Mouse (Mus musculus): ENCODE results near the gene Onecut1. TPM values are rescaled to one million over a fixed set of nuclear protein-coding genes. Genes with fewer than 3 reads are reported as not detected.
A peak's percentile ranks its signal among the peaks of the same experiment; 100 is the strongest.

Gene Onecut1
- polyA plus RNA-seq, 1 experiment from 2014 or later = 7.8 TPM

- ATAC-seq (ENCODE audit: low read depth) = no peak
- WGBS = 93% methylated on average over 2 of the region's 2 CpGs
- H3K9me3 ChIP-seq = no peaks in the 10 kb centered on the region
Observed at GRCm38 (mm10) chr9:74900141-74900540, 38.4 kb downstream of the Onecut1 start.

GRCm38 (mm10) chr9:74904866-74905508 is 43.3 kb downstream of the Onecut1 start:
- no peak overlapping the region for H3K27ac ChIP-seq (replicated peaks)

More at GRCm38 (mm10) chr9:74900141-74900540, 38.4 kb downstream of the Onecut1 start:
- no peaks in the 10 kb centered on the region for H3K36me3 ChIP-seq
- no peaks in the 10 kb centered on the region for H3K4me1 ChIP-seq (replicated peaks)
- no peaks in the 10 kb centered on the region for H3K27me3 ChIP-seq
- no peak overlapping the region for H3K27ac ChIP-seq (replicated peaks)
- no peak overlapping the region for H3K4me3 ChIP-seq
- H3K4me2 ChIP-seq = no peak overlapping the region
- H3K9ac ChIP-seq = no peak overlapping the region

GRCm38 (mm10) chr9:74906951-74907350 is 45.2 kb downstream of the Onecut1 start:
- Histone ChIP-seq H3K4me2 (no peak overlapping the region), H3K4me3 (no peak overlapping the region), H3K9me3 (no peaks in the 10 kb centered on the region), H3K27ac (replicated peaks) (no peak overlapping the region), H3K27me3 (no peaks in the 10 kb centered on the region), H3K4me1 (replicated peaks) (peaks cover 5% of the 10 kb centered on the region; the same call in 1 of the 2 replicates), H3K36me3 (no peaks in the 10 kb centered on the region), H3K9ac (no peak overlapping the region)
- ATAC-seq (ENCODE audit: low read depth) = no peak
- WGBS = 65% methylated on average over 4 of the region's 4 CpGs

More at GRCm38 (mm10) chr9:74904866-74905508, 43.3 kb downstream of the Onecut1 start:
- H3K9ac ChIP-seq = no peak overlapping the region
- H3K4me1 ChIP-seq (replicated peaks) = no peaks in the 10 kb centered on the region
- ATAC-seq (ENCODE audit: low read depth) = peak; percentile 77
- whole genome bisulfite sequencing = 11% methylated on average over 7 of the region's 7 CpGs
- no peak overlapping the region for H3K4me3 ChIP-seq
- H3K9me3 ChIP-seq = no peaks in the 10 kb centered on the region
- H3K4me2 ChIP-seq = no peak overlapping the region; the same call in 1 of the 2 replicates
- H3K27me3 ChIP-seq = no peaks in the 10 kb centered on the region
- no peaks in the 10 kb centered on the region for H3K36me3 ChIP-seq

GRCm38 (mm10) chr9:74909245-74909644 is 47.5 kb downstream of the Onecut1 start:
- Histone ChIP-seq H3K27ac (replicated peaks) (no peak overlapping the region), H3K27me3 (no peaks in the 10 kb centered on the region), H3K4me1 (replicated peaks) (peaks cover 6% of the 10 kb centered on the region; the same call in 1 of the 2 replicates), H3K4me2 (no peak overlapping the region), H3K9ac (no peak overlapping the region), H3K9me3 (no peaks in the 10 kb centered on the region), H3K4me3 (no peak overlapping the region), H3K36me3 (no peaks in the 10 kb centered on the region)
- ATAC-seq (ENCODE audit: low read depth) = no peak
- WGBS = 65% methylated on average over 15 of the region's 15 CpGs

GRCm38 (mm10) chr9:74910226-74910759 is 48.6 kb downstream of the Onecut1 start:
- no peak overlapping the region for H3K4me2 ChIP-seq
- H3K4me3 ChIP-seq = no peak overlapping the region
- no peak for ATAC-seq (ENCODE audit: low read depth)
- no peak overlapping the region for H3K27ac ChIP-seq (replicated peaks)
- H3K36me3 ChIP-seq = no peaks in the 10 kb centered on the region
- WGBS = 90% methylated on average over 6 of the region's 6 CpGs
- H3K9me3 ChIP-seq = no peaks in the 10 kb centered on the region
- H3K4me1 ChIP-seq (replicated peaks) = peaks cover 6% of the 10 kb centered on the region; the same call in 1 of the 2 replicates
- H3K27me3 ChIP-seq = no peaks in the 10 kb centered on the region
- H3K9ac ChIP-seq = no peak overlapping the region

- H3K9me3 ChIP-seq = no peaks in the 10 kb centered on the region
- no peak overlapping the region for H3K4me3 ChIP-seq
- ATAC-seq (ENCODE audit: low read depth) = no peak
Observed at GRCm38 (mm10) chr9:74911430-74911829, 49.7 kb downstream of the Onecut1 start.

GRCm38 (mm10) chr9:74911919-74912318 is 50.2 kb downstream of the Onecut1 start:
- ATAC-seq (ENCODE audit: low read depth) = no peak
- Histone ChIP-seq H3K4me3 (no peak overlapping the region), H3K4me1 (replicated peaks) (peaks cover 6% of the 10 kb centered on the region; the same call in 1 of the 2 replicates), H3K4me2 (no peak overlapping the region), H3K27me3 (no peaks in the 10 kb centered on the region), H3K27ac (replicated peaks) (no peak overlapping the region), H3K9me3 (no peaks in the 10 kb centered on the region), H3K36me3 (no peaks in the 10 kb centered on the region), H3K9ac (no peak overlapping the region)
- 38% methylated on average over 2 of the region's 2 CpGs for WGBS

More at GRCm38 (mm10) chr9:74911430-74911829, 49.7 kb downstream of the Onecut1 start:
- Histone ChIP-seq H3K36me3 (no peaks in the 10 kb centered on the region), H3K4me1 (replicated peaks) (peaks cover 6% of the 10 kb centered on the region; the same call in 1 of the 2 replicates), H3K27ac (replicated peaks) (no peak overlapping the region), H3K4me2 (no peak overlapping the region), H3K27me3 (no peaks in the 10 kb centered on the region), H3K9ac (no peak overlapping the region)
- 77% methylated on average over 4 of the region's 4 CpGs for WGBS

GRCm38 (mm10) chr9:74912619-74913376 is 51.1 kb downstream of the Onecut1 start:
- H3K9me3 ChIP-seq = peaks cover 6% of the 10 kb centered on the region
- no peaks in the 10 kb centered on the region for H3K36me3 ChIP-seq
- peaks cover 6% of the 10 kb centered on the region; the same call in 1 of the 2 replicates for H3K4me1 ChIP-seq (replicated peaks)
- H3K4me2 ChIP-seq = no peak overlapping the region
- 72% methylated on average over 19 of the region's 19 CpGs for WGBS
- no peaks in the 10 kb centered on the region for H3K27me3 ChIP-seq
- H3K4me3 ChIP-seq = no peak overlapping the region
- no peak overlapping the region for H3K27ac ChIP-seq (replicated peaks)
- H3K9ac ChIP-seq = no peak overlapping the region
- no peak for ATAC-seq (ENCODE audit: low read depth)

GRCm38 (mm10) chr9:74915611-74916010 is 53.9 kb downstream of the Onecut1 start:
- H3K27ac ChIP-seq (replicated peaks) = no peak overlapping the region
- no peak overlapping the region for H3K4me2 ChIP-seq
- 80% methylated on average over 3 of the region's 3 CpGs for WGBS
- no peak overlapping the region for H3K9ac ChIP-seq
- H3K4me3 ChIP-seq = no peak overlapping the region
- H3K36me3 ChIP-seq = no peaks in the 10 kb centered on the region
- ATAC-seq (ENCODE audit: low read depth) = no peak
- H3K27me3 ChIP-seq = no peaks in the 10 kb centered on the region
- H3K4me1 ChIP-seq (replicated peaks) = peaks cover 6% of the 10 kb centered on the region; the same call in 1 of the 2 replicates
- H3K9me3 ChIP-seq = peaks cover 7% of the 10 kb centered on the region

GRCm38 (mm10) chr9:74920450-74920849 is 58.7 kb downstream of the Onecut1 start:
- H3K9ac ChIP-seq = no peak overlapping the region
- peaks cover 7% of the 10 kb centered on the region for H3K9me3 ChIP-seq
- no peaks in the 10 kb centered on the region for H3K36me3 ChIP-seq
- no peak overlapping the region for H3K4me2 ChIP-seq
- no peak overlapping the region for H3K4me3 ChIP-seq
- 94% methylated on average over 12 of the region's 12 CpGs for WGBS
- no peak overlapping the region for H3K27ac ChIP-seq (replicated peaks)
- no peak for ATAC-seq (ENCODE audit: low read depth)
- H3K27me3 ChIP-seq = no peaks in the 10 kb centered on the region
- peaks cover 14% of the 10 kb centered on the region; the same call in 1 of the 2 replicates for H3K4me1 ChIP-seq (replicated peaks)

- Histone ChIP-seq H3K4me2 (no peak overlapping the region), H3K27me3 (no peaks in the 10 kb centered on the region), H3K27ac (replicated peaks) (no peak overlapping the region), H3K9me3 (peaks cover 7% of the 10 kb centered on the region), H3K4me1 (replicated peaks) (peaks cover 18% of the 10 kb centered on the region; the same call in 1 of the 2 replicates), H3K4me3 (no peak overlapping the region), H3K9ac (no peak overlapping the region), H3K36me3 (no peaks in the 10 kb centered on the region)
- ATAC-seq (ENCODE audit: low read depth) = no peak
- WGBS = 63% methylated on average over 1 of the region's 1 CpGs
Observed at GRCm38 (mm10) chr9:74921422-74921821, 59.7 kb downstream of the Onecut1 start.

GRCm38 (mm10) chr9:74922884-74923283 is 61.2 kb downstream of the Onecut1 start:
- H3K4me2 ChIP-seq = no peak overlapping the region

More at GRCm38 (mm10) chr9:74922884-74923283, 61.2 kb downstream of the Onecut1 start:
- Histone ChIP-seq H3K4me1 (replicated peaks) (peaks cover 18% of the 10 kb centered on the region; the same call in 1 of the 2 replicates), H3K27ac (replicated peaks) (no peak overlapping the region), H3K27me3 (no peaks in the 10 kb centered on the region), H3K36me3 (no peaks in the 10 kb centered on the region), H3K4me3 (no peak overlapping the region), H3K9ac (no peak overlapping the region), H3K9me3 (no peaks in the 10 kb centered on the region)
- 68% methylated on average over 3 of the region's 3 CpGs for WGBS
- ATAC-seq (ENCODE audit: low read depth) = no peak
